Mouse (Mus musculus): ENCODE data around the gene Epha4. TPM values are rescaled to one million over a fixed set of nuclear protein-coding genes. Genes with fewer than 3 reads are reported as not detected.

Gene Epha4
- total and polyA plus RNA-seq, 3 experiments = 25.4 to 45.5 (median 28.4) TPM

DNA sequence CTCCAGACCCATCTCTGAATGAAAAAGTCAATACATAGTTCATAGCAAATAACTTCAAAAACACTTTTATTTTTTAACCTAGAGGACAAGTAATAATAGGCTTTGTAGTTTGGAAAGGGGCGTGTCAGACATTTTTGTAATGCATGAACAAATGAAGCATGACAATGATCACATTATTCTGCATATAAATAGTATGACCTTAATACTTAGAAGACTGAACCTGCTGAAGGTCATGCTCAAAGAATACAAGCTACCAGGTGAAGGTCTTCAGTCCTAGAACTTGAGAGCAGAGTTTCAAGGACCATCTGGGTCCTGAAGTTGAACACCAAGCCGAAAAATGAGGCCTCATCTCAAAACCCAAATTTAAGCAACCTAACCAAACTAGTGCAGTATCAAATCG is 62.2 kb downstream of the Epha4 start:
- Histone ChIP-seq H3K27me3 (ENCODE audit: control insufficient read depth, insufficient read depth, low read length) (no peaks in the 10 kb centered on the region), H3K27ac (no peak overlapping the region), H3K79me2 (replicated peaks; ENCODE audit: control insufficient read depth, insufficient read depth, low read length) (peaks cover 2% of the 10 kb centered on the region), H3K36me3 (ENCODE audit: control insufficient read depth, insufficient read depth, low read length) (peaks cover 6% of the 10 kb centered on the region), H3K4me3 (no peak overlapping the region), H3K4me1 (ENCODE audit: control insufficient read depth, insufficient read depth, low read length) (no peaks in the 10 kb centered on the region), H3K9ac (ENCODE audit: low read depth, low read length) (no peak overlapping the region)
- intact Hi-C loops (cut with DNase I) = no loop called here
- WGBS = 79% methylated on average over 3 of the region's 3 CpGs
- TF ChIP-seq EP300 (IDR thresholded peaks at IDR 0.05; ENCODE audit: insufficient read depth, low read depth, low read length) = no peak
- TF ChIP-seq CTCF (IDR thresholded peaks at IDR 0.05) = no peak
- TF ChIP-seq POLR2A (IDR thresholded peaks at IDR 0.05; ENCODE audit: insufficient read depth, low read depth, low read length) = no peak
- no peak for DNase-seq

DNA sequence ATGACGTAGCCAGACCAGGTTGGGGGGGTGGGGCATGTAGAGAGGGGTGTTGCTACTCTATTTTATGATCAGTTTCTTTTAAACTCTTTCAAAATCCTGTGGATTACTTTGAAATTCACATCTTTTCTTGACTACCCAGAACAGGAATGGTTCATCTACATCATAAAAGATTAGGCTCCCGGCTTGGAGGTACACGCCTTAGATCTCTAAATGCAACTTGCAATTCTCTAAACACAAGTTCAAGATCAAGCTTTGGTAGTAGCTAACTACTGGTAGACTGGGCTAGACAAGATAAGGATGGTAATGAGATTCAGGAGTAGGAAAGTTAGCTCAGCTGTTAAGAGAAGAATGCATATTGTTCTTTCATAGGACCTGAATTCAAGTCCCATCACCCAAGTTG is 63.3 kb downstream of the Epha4 start:
- intact Hi-C loops (cut with DNase I) = no loop called here
- no peaks in the 10 kb centered on the region for H3K27me3 ChIP-seq (ENCODE audit: control insufficient read depth, insufficient read depth, low read length)
- DNase-seq = no peak
- H3K79me2 ChIP-seq (replicated peaks; ENCODE audit: control insufficient read depth, insufficient read depth, low read length) = no peaks in the 10 kb centered on the region; the same call in none of the 2 replicates
- H3K9ac ChIP-seq (ENCODE audit: low read depth, low read length) = no peak overlapping the region
- no peaks in the 10 kb centered on the region for H3K4me1 ChIP-seq (ENCODE audit: control insufficient read depth, insufficient read depth, low read length)
- no peak overlapping the region for H3K4me3 ChIP-seq
- 91% methylated on average over 3 of the region's 3 CpGs for WGBS
- H3K36me3 ChIP-seq (ENCODE audit: control insufficient read depth, insufficient read depth, low read length) = peaks cover 6% of the 10 kb centered on the region
- no peak overlapping the region for H3K27ac ChIP-seq
- no peak for TF ChIP-seq CTCF (IDR thresholded peaks at IDR 0.05)
- TF ChIP-seq EP300 (IDR thresholded peaks at IDR 0.05; ENCODE audit: insufficient read depth, low read depth, low read length) = no peak

DNA sequence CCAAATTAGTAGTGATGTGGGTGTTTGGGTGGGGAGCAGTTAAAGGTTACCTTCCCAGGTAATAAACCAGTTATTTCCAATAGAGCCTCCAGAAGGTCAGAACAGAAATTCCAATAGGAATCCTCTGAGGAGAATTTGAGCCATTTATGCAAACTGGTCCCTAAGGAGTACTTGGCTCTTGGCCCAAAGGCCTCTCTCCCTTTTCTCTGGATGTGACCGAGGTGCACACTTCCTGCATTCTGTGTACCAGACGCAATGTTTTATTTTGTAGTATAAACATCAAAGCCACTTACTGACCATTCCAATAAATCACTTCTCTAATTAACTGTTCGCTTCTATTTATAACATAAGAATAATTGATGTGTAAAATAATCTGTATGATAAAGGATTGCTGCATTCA is 64.7 kb downstream of the Epha4 start:
- H3K4me3 ChIP-seq = no peak overlapping the region
- H3K27ac ChIP-seq = no peak overlapping the region
- DNase-seq = no peak
- TF ChIP-seq POLR2A (IDR thresholded peaks at IDR 0.05; ENCODE audit: insufficient read depth, low read depth, low read length) (no peak), EP300 (IDR thresholded peaks at IDR 0.05; ENCODE audit: insufficient read depth, low read depth, low read length) (no peak), CTCF (IDR thresholded peaks at IDR 0.05) (no peak)
- peaks cover 2% of the 10 kb centered on the region for H3K4me1 ChIP-seq (ENCODE audit: control insufficient read depth, insufficient read depth, low read length)
- 55% methylated on average over 3 of the region's 3 CpGs for WGBS
- H3K79me2 ChIP-seq (replicated peaks; ENCODE audit: control insufficient read depth, insufficient read depth, low read length) = no peaks in the 10 kb centered on the region; the same call in 1 of the 2 replicates
- no peak overlapping the region for H3K9ac ChIP-seq (ENCODE audit: low read depth, low read length)
- intact Hi-C loops (cut with DNase I) = no loop called here
- peaks cover 6% of the 10 kb centered on the region for H3K36me3 ChIP-seq (ENCODE audit: control insufficient read depth, insufficient read depth, low read length)
- no peaks in the 10 kb centered on the region for H3K27me3 ChIP-seq (ENCODE audit: control insufficient read depth, insufficient read depth, low read length)

DNA sequence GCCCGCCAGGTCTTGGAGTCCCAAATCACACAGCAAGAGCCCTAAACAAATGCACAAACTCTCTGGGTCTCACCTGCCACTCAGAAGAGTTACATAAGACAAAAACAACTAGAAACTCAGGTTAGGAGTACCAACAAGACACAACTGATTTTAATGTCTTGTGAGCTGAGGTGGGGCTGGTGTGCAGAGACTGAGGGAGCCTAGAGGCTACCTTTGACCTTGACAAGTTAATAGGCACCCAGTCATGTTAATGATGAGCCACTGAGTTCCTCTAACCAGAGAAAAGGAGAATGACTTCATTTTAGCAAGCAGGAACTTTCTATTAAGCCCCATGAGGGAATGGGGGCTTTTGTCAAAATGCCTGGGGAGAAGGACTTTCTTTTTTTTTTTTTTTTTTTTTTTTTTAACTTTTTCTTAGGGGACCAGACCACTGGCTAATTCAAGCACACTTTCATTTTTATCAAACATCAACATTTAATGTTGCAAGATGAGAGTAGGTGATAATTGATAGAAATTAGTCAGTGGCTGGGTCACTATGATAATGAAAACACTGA is 67.8 kb downstream of the Epha4 start:
- no peak for DNase-seq
- H3K9ac ChIP-seq (ENCODE audit: low read depth, low read length) = no peak overlapping the region
- no peak overlapping the region for H3K27ac ChIP-seq
- no peak overlapping the region for H3K4me3 ChIP-seq
- H3K79me2 ChIP-seq (replicated peaks; ENCODE audit: control insufficient read depth, insufficient read depth, low read length) = peaks cover 2% of the 10 kb centered on the region; the same call in 1 of the 2 replicates
- WGBS = 98% methylated on average over 1 of the region's 1 CpGs
- intact Hi-C loops (cut with DNase I) = loop anchor here (10.0 kb wide), 1 partner anchor 242 kb away; no protein-coding TSS in a partner anchor
- TF ChIP-seq POLR2A (IDR thresholded peaks at IDR 0.05; ENCODE audit: insufficient read depth, low read depth, low read length) (no peak), CTCF (IDR thresholded peaks at IDR 0.05) (no peak), EP300 (IDR thresholded peaks at IDR 0.05; ENCODE audit: insufficient read depth, low read depth, low read length) (no peak)
- peaks cover 12% of the 10 kb centered on the region for H3K36me3 ChIP-seq (ENCODE audit: control insufficient read depth, insufficient read depth, low read length)
- peaks cover 5% of the 10 kb centered on the region for H3K4me1 ChIP-seq (ENCODE audit: control insufficient read depth, insufficient read depth, low read length)
- H3K27me3 ChIP-seq (ENCODE audit: control insufficient read depth, insufficient read depth, low read length) = no peaks in the 10 kb centered on the region

DNA sequence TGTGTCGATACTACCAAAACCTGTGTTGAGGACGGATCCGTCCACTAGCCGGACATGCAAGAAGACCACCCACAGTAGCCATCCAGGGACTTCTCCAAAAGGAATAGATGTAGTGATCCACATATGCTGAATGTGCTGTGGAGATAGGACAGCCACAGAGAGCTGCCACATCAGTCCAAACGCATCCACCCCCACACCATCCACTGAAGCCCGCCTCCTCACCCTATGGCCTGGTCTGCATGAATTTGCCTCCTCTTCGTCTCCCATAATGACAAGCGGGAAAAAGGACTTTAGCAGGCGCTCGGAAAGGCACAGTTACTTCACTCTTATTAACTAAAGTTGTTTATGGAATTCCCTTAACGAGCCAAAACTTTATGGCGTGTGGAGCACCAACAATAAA is 68.5 kb downstream of the Epha4 start:
- 96% methylated on average over 12 of the region's 12 CpGs for WGBS
- peaks cover 19% of the 10 kb centered on the region for H3K36me3 ChIP-seq (ENCODE audit: control insufficient read depth, insufficient read depth, low read length)
- no peak overlapping the region for H3K4me3 ChIP-seq
- intact Hi-C loops (cut with DNase I) = loop anchor here (10.0 kb wide), 1 partner anchor 242 kb away; no protein-coding TSS in a partner anchor
- TF ChIP-seq CTCF (IDR thresholded peaks at IDR 0.05) (no peak), POLR2A (IDR thresholded peaks at IDR 0.05; ENCODE audit: insufficient read depth, low read depth, low read length) (no peak), EP300 (IDR thresholded peaks at IDR 0.05; ENCODE audit: insufficient read depth, low read depth, low read length) (no peak)
- peaks cover 2% of the 10 kb centered on the region; the same call in 1 of the 2 replicates for H3K79me2 ChIP-seq (replicated peaks; ENCODE audit: control insufficient read depth, insufficient read depth, low read length)
- H3K9ac ChIP-seq (ENCODE audit: low read depth, low read length) = no peak overlapping the region
- peaks cover 10% of the 10 kb centered on the region for H3K4me1 ChIP-seq (ENCODE audit: control insufficient read depth, insufficient read depth, low read length)
- H3K27me3 ChIP-seq (ENCODE audit: control insufficient read depth, insufficient read depth, low read length) = no peaks in the 10 kb centered on the region
- H3K27ac ChIP-seq = no peak overlapping the region
- DNase-seq = no peak

DNA sequence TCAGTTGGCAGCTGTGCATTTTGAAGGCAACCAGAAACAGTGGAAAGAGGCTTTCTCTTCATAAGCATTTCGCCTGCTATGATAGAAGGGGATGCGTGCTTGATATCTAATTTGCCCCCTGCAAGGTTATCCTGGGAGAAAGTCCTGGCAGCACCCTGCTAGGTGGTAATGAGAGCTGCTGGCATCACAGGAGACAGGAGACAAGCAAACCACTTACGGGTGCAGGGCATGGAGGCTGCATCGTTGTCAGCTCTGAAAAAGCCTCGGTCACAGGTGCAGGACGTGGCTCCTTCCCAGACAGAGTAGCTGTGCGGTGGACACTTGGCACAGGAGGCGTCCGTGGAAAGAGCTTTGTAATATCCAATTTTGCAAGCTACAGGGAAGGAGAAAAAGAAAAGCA is 70.2 kb downstream of the Epha4 start:
- Histone ChIP-seq H3K4me3 (no peak overlapping the region), H3K4me1 (ENCODE audit: control insufficient read depth, insufficient read depth, low read length) (peaks cover 11% of the 10 kb centered on the region), H3K27ac (no peak overlapping the region), H3K9ac (ENCODE audit: low read depth, low read length) (no peak overlapping the region), H3K79me2 (replicated peaks; ENCODE audit: control insufficient read depth, insufficient read depth, low read length) (peaks cover 2% of the 10 kb centered on the region; the same call in 1 of the 2 replicates), H3K36me3 (ENCODE audit: control insufficient read depth, insufficient read depth, low read length) (peaks cover 22% of the 10 kb centered on the region), H3K27me3 (ENCODE audit: control insufficient read depth, insufficient read depth, low read length) (no peaks in the 10 kb centered on the region)
- intact Hi-C loops (cut with DNase I) = loop anchor here (2.0 to 10.0 kb wide), 2 partner anchors 16 to 240 kb away; no protein-coding TSS in a partner anchor
- TF ChIP-seq POLR2A (IDR thresholded peaks at IDR 0.05; ENCODE audit: insufficient read depth, low read depth, low read length) (no peak), CTCF (IDR thresholded peaks at IDR 0.05) (no peak), EP300 (IDR thresholded peaks at IDR 0.05; ENCODE audit: insufficient read depth, low read depth, low read length) (no peak)
- 51% methylated on average over 9 of the region's 9 CpGs for WGBS
- no peak for DNase-seq

All from heart, adult 2 months (tissue).